Mouse (Mus musculus) leukemia stem cell, adult 10-12 weeks (primary cell): ENCODE results near the gene Mrtfa. TPM values are rescaled to one million over a fixed set of nuclear protein-coding genes. Genes with fewer than 3 reads are reported as not detected.

Source experiments
- polyA plus RNA-seq: library from polyadenylated mRNA; stranded (reverse); fragments of >175 nt; gene quantifications from 2 replicates; pipeline ENCODE4 v1.2.3, GENCODE M21; 2012; ENCODE audit warnings: low replicate concordance

The Mrtfa gene
- polyA plus RNA-seq: 45.3 and 47.5 TPM in 2 replicates

GRCm38 (mm10) chr15:81190630-81191178 lies at the start of gene Mrtfa:
Gene Mrtfa, minus strand, starts transcription at chr15:81190757.

GRCm38 (mm10) chr15:81235086-81235920 lies 44.7 kb upstream of the Mrtfa start, which contains the start of gene Mchr1:
Gene Mchr1, plus strand, starts transcription at chr15:81235499.

GRCm38 (mm10) chr15:80977620-80978334 lies 212.8 kb downstream of the Mrtfa start, which contains the start of gene Sgsm3:
Gene Sgsm3, plus strand, starts transcription at chr15:80977765.

Other genes starting within 250 kb of the Mrtfa start
- 9.9 and 57.8 TPM in 2 replicates for gene Adsl, start 242.3 kb downstream of the Mrtfa start, polyA plus RNA-seq
- gene Sgsm3, start 213.0 kb downstream of the Mrtfa start, polyA plus RNA-seq: 13.7 and 19.2 TPM in 2 replicates
- not detected in 2 replicates for gene Mchr1, start 44.7 kb upstream of the Mrtfa start, polyA plus RNA-seq
- 3.2 and 4.3 TPM in 2 replicates for gene Slc25a17, start 170.1 kb upstream of the Mrtfa start, polyA plus RNA-seq
- gene St13, start 209.3 kb upstream of the Mrtfa start, polyA plus RNA-seq: 65.5 and 67.3 TPM in 2 replicates
- 0.30 and 1.0 TPM in 2 replicates for gene Xpnpep3, start 209.4 kb upstream of the Mrtfa start, polyA plus RNA-seq
- gene Dnajb7, start 217.5 kb upstream of the Mrtfa start, polyA plus RNA-seq: not detected in 2 replicates